Mouse (Mus musculus) 416B (cell line): ENCODE data around the gene Olfm2.
"Not testable (repeated sequence)": the region's sequence is repeated elsewhere in the genome, so short reads cannot be mapped to it uniquely, and the experiment has no call there.

Experiments
- DNase-seq: peaks from one replicate; pipeline ENCODE4 v3.0.0; 2011; ENCODE audit warnings: low read depth

Gene Olfm2

DNA sequence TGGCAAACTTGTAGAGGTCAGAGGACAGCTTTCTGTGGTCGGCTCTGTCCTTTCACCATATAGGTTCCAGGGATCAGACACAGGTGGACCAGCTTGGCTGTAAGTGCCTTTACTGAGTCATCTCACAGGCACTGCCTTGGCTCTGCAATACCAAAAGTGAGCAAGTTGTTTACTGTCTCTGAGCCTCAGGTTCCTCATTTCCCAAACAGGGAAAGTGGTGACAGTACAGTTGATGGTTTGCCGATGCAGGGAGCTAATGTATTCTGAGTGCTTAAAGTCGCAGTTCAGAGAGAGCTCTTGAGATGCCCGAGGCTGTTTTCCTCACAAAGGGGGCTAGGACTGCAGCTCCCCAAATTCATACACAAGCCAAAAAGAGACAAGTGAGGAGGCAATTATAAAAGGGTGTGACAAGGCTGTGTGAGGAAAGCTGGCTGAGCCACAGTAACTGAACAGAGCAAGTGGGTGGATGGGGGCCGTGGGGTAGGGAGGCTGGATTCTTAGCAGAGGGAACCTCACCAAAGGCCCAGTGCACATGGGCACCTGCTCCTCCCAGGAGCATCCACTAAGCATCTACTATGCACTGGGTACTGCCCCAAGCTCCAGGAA is 49.9 kb downstream of the Olfm2 start:
- DNase-seq = no peak

DNA sequence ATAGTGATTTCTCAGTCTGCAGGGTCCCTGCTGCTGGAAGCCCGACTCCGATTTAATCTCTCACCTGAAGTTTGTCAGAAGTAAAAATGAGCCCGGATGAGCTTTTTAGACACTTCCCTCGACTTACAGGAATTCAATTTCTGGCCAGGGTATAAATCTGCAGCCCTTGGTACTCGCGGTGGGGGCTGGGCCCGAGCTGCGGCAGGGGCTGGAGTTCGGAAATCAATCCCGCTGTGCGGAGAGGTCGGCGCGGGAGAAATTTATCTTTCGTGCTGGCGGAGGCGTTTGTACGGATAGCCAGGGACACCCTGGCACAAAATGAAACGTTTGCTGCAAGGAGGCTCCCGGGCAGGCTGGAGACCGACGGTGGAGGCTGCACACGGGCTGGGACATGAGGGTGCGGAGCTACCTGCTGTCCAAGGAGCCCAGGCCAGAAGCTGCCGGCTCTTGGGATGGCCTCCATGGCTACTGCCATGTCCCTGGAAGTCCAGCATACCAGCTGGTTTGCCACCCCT is 51.4 kb downstream of the Olfm2 start:
- no peak for DNase-seq

DNA sequence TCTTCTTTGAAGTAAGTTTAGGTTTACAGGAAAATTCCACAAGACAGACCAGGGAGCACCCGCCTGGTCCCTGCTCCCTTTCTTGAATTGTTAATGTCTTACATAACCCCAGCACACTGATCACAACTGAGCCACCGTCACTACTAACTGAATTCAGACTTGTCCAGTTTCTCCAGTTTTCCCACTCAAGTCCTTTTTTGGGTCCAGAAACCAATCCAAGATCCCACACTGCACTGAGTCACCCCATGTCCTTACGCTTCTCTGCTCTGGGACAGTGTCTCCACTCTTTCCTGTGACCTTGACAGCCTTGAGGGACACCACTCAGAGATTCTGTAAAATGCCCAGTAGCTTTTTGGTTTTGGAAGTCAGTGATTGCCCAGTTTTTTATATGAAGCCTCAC is 53.3 kb downstream of the Olfm2 start:
- no peak for DNase-seq

DNA sequence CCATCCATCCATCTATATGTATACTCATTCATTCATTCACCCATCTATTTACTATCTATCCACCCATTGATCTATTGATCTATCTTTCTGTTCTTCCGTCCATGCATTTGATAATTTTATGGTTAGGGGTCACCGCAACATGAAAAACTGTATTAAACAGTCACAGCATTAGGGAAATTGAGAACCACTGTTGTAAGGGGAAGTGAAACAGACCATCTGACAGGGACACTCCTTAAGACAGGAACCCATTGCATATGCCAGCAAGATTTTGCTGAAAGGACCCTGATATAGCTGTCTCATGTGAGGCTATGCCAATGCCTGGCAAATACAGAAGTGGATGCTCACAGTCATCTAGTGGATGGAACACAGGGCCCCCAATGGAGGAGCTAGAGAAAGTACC is 55.7 kb downstream of the Olfm2 start:
- DNase-seq = not testable (repeated sequence)

DNA sequence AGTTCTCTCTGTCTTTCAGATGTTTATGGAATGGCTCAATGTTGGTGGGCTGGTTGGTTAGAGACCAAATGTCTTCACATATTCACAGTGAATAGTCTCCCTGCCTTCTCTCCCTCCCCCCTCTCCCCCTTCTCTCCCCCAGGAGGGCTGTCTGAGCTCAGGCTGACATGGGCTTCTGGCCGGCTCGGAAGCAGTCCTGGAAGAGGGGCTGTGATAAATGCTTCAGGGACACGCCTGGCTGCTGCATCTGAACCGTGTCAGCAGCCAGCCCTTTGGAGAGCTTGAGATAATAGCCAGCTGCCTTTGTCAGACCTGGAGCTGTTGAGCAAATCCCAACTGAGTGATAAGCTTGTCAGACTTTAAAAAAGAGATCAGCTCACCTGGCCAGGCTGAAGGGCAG is 56.2 kb downstream of the Olfm2 start:
- no peak for DNase-seq

DNA sequence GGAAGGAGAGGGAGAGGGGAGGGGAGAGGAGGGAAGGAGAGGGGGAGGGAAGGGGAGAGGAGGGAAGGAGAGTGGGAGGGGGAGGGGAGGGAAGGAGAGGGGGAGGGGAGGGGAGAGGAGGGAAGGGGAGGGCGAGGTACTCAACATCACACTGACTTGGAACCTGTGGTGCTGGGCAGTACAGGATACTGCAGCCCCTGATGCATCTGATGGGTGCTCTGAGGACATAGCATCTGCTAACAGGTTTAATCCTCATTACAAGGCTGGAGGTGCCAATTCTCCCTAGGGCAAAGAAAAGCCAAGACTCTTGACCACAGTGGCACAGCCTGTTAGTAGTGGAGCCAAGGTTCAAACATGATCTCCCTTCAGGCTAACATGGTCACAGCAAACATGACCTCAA is 56.7 kb downstream of the Olfm2 start:
- no peak for DNase-seq

DNA sequence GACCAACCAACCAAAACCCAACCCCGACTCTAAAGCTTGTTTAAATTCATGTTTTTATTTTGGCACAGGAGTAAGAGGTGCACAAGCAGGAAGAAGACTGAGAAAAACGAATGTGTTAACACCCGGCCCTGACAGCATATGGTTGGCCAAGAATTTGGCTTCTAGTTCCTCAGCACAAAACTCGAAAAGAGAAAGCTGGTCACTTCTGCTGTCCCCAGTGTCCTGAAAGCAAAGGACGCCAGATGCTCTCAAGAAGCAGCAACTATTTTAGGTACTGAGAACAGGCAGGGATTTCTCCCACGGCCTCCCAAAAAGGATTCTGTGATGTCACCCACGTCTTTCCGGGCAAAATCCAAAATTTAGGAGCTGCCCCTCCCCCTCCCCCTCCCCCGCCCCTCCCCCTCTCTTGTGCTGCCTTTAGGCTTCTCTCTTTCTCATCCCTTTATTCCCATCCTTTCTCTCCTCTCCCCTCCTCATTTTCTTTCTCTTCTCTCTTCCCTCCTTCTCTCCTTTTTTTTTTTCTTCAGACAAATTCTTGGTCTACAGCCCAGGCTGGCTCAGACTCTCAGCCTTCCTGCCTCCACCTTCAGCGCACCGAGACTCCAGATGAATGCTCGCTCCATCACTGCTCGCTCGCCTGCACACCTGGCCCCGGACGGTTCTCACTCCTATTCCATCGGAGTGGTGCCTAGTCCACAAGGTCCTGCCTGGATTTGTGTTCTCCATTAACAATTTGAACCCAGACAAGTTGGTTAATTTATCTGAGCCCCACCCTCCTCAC is 60.9 kb downstream of the Olfm2 start:
- DNase-seq = no peak

DNA sequence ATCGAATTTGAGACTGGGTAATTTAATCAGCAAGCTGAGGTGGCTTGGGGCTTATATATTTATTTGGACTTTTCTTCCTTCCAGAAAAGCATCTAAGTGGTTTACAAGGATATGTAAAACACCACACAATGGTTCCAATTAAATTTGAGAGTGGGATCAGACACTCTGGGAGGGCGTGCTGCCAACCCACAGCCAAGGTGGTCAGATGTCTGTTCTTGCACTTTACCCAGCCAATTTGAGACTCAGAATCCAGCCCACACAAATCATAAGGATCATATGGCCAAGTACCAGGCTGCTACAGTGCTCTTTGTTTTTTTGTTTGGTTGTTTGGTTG is 63.8 kb downstream of the Olfm2 start:
- DNase-seq = no peak

DNA sequence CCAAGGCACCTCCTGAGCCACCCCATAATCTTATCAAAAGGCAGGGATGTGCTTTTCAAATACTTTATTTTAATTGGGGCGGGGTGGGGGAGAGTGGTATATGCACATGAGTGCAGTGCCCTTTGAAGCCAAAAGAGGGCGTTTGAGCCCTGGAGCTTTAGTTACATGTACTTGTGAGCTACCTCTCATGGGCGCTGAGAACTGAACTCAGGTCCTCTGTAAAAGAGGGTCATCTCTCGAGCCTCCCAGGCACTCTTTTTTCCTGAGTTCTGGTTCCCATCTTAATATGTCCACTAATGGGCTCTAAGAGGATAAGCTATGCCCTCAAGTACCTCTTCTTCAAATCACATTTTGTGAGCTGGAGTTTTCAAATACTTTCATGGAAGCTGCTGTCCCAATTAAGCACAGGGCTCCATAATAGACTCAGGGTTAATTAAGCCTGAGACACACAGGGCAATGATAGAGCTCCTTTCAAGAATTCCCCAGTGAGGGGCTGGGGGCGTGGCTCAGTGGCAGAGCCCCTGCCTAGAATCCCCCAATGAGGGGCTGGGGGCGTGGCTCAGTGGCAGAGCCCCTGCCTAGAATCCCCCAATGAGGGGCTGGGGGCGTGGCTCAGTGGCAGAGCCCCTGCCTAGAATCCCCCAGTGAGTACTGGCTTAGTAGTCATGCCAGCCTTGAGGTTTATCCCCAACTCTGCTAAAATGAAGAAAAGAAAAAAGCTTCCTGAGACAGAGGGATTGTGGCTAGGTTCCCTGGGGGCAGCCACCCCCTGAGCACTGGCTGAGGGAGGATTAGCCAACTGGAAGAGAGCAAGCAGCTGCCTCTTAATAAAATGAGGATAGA is 64.4 kb downstream of the Olfm2 start:
- DNase-seq = no peak

DNA sequence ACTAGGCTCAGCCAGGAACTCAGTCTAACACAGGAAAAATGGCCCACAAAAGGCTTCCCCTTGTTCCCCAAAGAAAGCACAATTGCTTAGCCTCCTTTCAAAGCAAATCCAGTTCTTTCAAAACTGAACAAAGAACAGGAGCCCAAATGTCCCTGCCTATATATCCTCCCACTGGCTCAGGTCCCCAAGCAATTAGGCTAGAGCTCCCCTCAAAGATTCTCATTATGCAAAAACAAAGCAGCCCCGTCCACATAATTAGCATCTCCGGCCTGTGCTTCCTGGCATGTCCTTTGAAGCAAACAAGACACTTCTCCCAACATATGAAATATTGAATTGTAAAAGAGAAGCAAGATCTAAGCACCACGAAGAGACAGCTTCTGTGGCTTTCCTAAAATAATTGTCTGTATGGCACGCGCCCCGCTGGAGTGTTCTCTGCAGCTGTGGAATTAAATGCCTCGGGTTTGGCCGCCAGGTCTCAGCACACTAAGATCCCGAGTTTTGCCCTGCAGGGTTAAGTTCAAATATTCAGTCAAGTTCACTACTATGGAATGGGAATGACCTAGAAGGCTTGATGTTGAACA is 65.7 kb downstream of the Olfm2 start:
- no peak for DNase-seq

DNA sequence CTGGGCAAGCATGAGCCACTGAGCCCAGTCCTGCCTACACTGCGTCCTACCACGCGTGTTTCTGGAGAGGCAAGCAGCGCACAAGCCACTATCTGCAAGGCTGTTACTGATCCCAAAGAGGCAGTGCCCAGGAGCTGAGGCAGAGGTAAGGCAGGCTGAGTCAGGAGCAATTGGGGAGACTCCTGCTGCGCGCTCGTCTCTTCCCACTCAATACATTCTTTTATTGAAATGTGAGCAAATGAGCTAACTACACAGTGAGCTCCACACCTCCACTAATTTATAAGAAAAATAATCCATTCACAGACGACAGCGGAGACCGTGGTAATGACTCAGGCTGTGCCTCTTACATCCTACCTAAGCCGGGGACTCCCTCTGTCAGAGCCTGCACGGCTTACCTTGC is 68.3 kb downstream of the Olfm2 start:
- DNase-seq = no peak

DNA sequence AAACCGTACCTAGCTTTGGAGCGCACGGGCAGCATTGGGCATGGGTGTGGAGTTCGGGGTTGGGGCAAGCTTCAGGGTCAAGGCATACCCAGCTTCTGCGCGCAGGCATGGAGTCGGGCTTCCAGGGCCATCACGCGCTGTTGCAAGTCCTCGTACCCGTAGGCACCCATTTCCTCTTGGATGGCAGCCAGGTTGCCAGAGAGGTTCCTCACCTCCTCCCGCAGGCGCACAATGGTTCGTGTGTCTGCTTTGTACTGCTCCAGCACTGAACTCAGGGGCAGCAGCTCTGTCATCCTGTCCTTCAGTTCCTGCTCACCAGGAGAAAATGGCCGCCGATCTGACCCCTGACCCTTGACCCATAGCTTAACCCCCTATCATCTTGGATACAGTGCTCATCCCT is 74.1 kb downstream of the Olfm2 start:
- DNase-seq = no peak

DNA sequence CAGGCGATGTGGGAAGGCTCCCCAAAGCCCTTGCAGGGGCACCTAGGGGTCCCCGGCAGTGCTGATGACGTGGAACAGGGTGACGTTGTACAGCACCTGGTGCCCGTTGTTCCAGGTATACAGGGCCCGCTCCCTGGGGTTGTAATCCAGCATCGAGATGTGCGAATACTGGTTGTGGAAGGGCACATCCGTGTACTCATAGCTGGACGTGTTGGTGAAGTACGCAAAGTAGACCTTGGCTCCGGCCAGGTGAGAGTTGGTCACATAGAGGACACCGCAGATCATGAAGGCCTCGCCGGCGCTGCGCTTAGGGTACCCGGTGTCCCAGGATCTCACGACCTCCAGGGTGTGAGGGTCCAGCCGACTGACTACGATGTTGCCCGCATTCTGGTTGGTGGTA is 78.1 kb downstream of the Olfm2 start:
- no peak for DNase-seq

DNA sequence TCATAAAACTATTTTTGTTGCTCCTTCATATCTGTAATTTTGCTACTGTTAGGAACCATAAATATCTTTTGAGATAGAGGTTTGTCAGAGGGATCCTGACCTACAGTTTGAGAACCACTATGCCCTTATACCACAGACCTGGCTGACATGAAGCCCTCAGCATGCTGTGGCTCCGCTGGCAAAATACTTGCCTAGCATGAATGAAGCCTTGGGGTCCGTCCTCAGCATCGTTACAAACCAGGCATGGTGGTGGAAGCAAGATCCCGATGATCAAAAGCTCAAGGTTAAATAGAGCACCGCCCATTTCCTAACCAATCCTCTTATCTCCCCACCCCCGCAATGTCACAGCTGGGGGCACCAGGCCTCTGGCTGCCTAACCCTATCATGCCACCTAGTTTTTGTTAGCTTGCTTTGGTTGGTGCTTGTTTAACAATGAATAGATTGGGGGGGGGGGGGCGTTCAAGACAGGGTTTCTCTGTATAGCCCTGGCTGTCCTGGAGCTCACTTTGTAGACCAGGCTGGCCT is 79.6 kb downstream of the Olfm2 start:
- DNase-seq = no peak

DNA sequence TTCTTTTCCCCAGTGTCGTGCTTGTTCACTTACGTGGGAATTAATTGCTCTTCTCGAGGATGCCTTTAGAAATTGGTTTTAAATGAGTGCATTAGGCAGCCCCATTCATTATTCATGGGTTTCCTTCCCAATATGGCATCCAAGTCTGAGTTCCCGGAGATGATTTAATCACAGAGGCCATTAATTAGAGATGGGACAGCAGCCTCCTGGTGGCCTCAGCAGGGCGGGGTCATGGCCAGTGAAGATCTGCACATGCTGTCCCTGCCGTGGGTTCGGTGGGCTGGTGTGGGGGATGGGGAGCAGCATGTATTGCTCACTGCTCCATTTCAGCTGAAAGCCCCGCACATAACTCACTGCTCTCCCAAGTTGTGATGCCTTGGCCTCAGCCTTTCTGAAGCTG is 80.2 kb downstream of the Olfm2 start:
- no peak for DNase-seq

DNA sequence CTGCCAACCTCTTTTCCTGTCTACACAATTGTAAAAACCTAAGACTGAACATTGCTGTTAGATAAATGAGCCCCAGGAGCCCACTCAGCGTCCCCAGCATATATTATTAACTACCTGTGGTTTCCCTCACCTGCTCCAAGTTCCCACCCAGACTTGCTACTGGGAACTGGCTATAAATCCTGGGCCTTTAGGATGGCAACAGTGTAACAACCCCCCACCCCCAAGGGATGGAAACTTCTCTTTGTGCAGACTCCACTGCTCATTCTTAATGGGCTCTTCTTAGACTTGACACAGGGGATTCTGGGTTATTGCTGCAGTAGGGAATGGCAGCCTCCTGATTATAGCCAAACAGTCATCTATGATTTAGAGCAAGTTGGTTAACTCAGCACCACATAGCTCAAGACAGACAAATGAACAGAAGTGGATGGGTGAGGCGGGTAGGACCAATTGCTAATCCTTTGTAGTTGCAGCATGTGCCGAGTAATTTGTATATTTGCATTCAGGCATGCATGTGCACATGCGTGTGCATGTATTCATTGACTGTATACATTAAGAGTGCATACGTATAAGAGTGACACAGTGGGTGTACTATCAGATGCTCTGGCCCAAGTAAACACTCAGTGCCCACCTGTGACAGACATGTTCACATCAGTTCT is 81.0 kb downstream of the Olfm2 start:
- no peak for DNase-seq

DNA sequence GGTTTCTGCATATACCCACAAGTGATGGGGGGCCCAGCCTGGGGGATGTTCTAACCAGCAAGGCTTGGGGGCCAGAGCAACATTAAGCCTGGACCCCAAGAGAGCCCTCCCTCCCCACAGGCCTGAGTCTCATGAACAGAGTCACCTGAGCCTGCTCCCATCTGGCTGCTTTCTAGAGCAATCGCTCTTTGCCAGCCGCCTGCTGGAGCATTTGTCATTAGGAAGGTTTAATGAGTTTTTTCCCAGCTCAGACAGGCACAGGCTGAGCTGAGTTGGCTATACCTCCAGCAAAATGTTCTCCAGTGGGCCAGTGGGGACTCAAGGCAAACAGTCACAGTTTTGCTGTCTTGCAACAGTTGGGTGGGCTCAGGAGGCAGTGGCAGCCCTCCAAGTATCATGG is 81.8 kb downstream of the Olfm2 start:
- DNase-seq = no peak

DNA sequence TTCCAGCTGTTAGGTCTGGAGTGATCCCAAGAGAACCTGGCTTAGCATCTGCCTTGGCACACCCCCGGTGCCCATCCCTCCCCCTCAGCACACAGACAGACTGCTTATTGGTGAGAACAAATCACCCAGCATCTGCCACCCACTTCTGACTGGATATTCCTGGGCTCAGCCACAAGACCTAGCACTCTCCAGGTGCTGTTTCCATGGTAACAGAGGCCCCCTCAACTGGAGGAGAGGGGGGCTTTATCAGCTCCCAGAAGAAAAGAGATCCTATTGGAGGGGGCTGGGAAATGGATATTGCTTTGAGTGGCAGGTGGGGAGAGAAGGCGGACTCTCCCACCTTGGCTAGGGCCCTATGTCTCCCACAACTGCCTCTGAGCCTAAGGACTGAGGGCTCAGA is 82.2 kb downstream of the Olfm2 start:
- DNase-seq = no peak

DNA sequence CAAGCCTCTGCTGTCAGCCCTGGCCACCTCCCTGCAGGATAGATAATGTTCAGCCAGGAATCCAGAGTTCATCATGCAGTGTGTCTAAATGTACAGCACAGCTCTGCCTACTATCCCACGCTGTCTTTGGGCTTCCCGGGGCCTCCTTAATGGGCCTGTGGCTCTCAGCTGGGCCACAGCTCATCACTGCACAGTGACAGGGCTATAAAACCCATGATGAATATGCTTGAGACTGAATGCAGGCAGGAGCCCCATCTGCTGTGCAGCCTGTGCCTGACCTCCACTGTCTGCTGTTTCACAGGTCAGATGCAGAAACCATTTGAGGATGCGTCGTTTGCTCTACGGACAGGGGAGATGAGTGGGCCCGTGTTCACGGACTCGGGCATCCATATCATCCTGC is 83.3 kb downstream of the Olfm2 start:
- DNase-seq = no peak

DNA sequence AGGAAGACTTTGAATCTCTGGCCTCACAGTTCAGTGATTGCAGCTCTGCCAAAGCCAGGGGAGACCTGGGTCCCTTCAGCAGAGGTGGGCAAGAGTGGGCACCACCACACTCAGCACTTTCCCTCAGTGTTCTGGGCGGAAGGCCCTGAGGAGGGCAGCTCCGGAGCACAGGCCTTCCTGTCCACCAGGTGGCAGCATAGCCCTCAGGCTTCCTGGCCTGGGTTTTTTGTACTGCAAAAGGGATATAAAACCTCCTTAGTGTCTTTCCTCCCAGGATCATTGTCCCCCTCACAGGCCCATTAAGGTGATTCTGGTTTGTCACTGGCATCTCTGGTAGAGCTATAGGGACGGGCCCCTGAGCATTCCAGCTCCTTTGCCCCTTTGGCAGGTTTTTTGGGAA is 83.8 kb downstream of the Olfm2 start:
- DNase-seq = peak; percentile 47

DNA sequence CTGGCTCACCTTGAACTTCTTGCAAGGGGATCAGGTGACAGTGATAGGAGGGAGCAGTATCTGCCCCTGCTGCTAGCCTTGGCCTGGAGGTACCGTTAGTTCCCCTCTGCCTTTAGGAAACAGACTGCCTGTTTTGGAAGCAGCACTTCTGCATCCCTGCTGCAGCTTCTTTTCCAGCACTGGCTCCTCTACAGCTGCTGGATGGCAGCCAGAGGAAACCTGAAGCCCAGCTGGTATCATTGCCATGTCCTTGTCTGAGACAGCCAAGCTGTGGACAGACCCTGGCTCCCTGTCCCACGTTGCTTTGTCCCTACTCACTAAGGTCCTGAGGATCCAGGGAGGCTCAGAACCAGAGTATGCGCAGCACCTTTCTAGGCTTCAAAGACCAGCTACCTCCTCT is 88.6 kb downstream of the Olfm2 start:
- DNase-seq = no peak

DNA sequence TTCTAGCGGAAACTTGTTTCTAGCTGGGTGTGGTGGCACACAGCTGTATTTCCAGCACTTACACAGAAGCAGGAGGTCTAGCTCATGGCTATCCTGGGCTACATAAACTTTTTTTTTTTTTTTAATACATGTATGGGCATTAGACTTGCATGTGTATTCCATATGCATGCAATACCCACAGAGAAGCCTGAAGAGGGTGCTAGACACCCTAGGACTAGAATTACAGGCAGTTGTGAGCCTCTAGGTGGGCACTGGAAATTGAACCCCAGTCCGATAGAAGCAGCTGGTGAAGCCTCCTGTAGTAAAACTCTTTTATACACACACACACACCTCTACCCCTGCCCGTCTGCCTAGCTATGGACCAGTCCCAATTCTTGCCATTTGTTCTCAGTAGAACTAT is 92.3 kb downstream of the Olfm2 start:
- peak; percentile 26 for DNase-seq
